Mouse (Mus musculus): ENCODE measurements around the gene Gm49378.

DNA sequence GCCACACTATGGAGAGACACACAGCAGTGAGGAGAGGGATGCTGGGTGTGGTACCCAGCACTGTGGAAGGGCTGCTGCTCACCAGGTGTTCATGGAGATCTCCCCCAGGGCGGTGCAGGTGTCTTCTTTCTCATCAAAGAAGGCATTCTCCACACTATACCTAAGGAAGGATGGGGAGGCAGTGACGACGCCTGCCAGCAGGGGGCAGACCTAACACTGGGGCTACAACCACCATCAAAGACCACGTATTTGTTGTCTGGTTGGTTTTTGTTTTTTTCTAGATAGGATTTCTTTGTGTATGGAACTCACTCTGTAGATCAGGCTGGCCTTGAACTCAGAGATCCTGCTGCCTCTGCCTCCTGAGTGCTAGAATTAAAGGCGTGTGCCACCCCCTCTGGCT, 8.4 kb downstream of the Gm49378 start:
- TF ChIP-seq CTCF (IDR thresholded peaks at IDR 0.05; ENCODE audit: low read depth, low read length) (peak; percentile 88), POLR2A (IDR thresholded peaks at IDR 0.05; ENCODE audit: insufficient read depth, low read length) (no peak), EP300 (IDR thresholded peaks at IDR 0.05; ENCODE audit: insufficient read depth, low read depth, low read length) (no peak)
